Mouse (Mus musculus) CH12.LX (cell line): Measurements from ENCODE around the gene Lypd4. TPM values are rescaled to one million over a fixed set of nuclear protein-coding genes. Genes with fewer than 3 reads are reported as not detected.

Experiments used
- DNase-seq: peaks from one replicate; pipeline ENCODE4 v3.0.0-alpha.2; 2013; ENCODE audit errors: extremely low read depth
- H3K27ac ChIP-seq: 2 replicates; pipeline ENCODE4 v1.5.1; 2012; ENCODE audit warnings: low read depth, mild to moderate bottlenecking, control low read depth, moderate library complexity; ENCODE audit not compliant: insufficient read depth
- H3K27me3 ChIP-seq: replicated peaks from 2 replicates; pipeline ENCODE3; 2012; ENCODE audit warnings: inconsistent platforms
- H3K36me3 ChIP-seq, 2 experiments: replicated peaks in 1 of 2; 2 replicates each; pipeline versions ENCODE3 to v1.6.1; 2012; ENCODE audit warnings: inconsistent platforms in 1 of 2, low read length in 1 of 2, mild to moderate bottlenecking in 1 of 2, mixed read lengths in 1 of 2, moderate library complexity in 1 of 2; ENCODE audit not compliant: control insufficient read depth in 1 of 2, insufficient read depth in 1 of 2
- H3K4me1 ChIP-seq, 2 experiments: 2 replicates each; pipeline ENCODE4 v1.6.1; 2012; ENCODE audit warnings: inconsistent platforms in 1 of 2, moderate library complexity in 1 of 2; ENCODE audit not compliant: insufficient read depth in 2 of 2, control insufficient read depth in 1 of 2
- H3K4me2 ChIP-seq: 2 replicates; pipeline ENCODE4 v1.6.1; 2012; ENCODE audit warnings: low read depth, mild to moderate bottlenecking, control low read depth; ENCODE audit not compliant: poor library complexity, insufficient read depth, severe bottlenecking
- H3K4me3 ChIP-seq, 3 experiments: fragments of 150-350 bp in 1 of 3; sonication (generic) in 1 of 3; replicated peaks in 1 of 3; 2 replicates each; pipeline versions ENCODE3 to v1.5.1; 2011 to 2012; ENCODE audit warnings: low read depth in 2 of 3, low read length in 2 of 3, mild to moderate bottlenecking in 2 of 3, moderate library complexity in 2 of 3, control low read depth in 1 of 3, improper control_type of control experiment in 1 of 3, inconsistent platforms in 1 of 3, mixed read lengths in 1 of 3; ENCODE audit not compliant: poor library complexity in 1 of 3
- H3K79me2 ChIP-seq: replicated peaks from 2 replicates; pipeline ENCODE4 v1.6.1; 2012; ENCODE audit warnings: mild to moderate bottlenecking, moderate library complexity; ENCODE audit not compliant: control insufficient read depth, poor library complexity, insufficient read depth, severe bottlenecking; ENCODE audit errors: extremely low read depth
- H3K9ac ChIP-seq: 2 replicates; pipeline ENCODE4 v1.6.1; 2012; ENCODE audit warnings: low read depth, mild to moderate bottlenecking, control low read depth, moderate library complexity; ENCODE audit not compliant: insufficient read depth
- H3K9me3 ChIP-seq: replicated peaks from 2 replicates; pipeline ENCODE3; 2012; ENCODE audit warnings: low read length, inconsistent platforms, mixed read lengths
- BHLHE40 ChIP-seq: IDR thresholded peaks from 2 replicates; pipeline ENCODE4 v1.6.1; 2011; ENCODE audit warnings: mild to moderate bottlenecking, low read depth, low read length, improper control_type of control experiment
- CHD1 ChIP-seq: IDR thresholded peaks from 2 replicates; pipeline ENCODE4 v1.6.1; 2012; ENCODE audit warnings: low read depth, low read length, improper control_type of control experiment, inconsistent platforms
- CTCF ChIP-seq, 2 experiments: IDR thresholded peaks in 1 of 2; conservative IDR thresholded peaks in 1 of 2; 2 replicates each; pipeline ENCODE4 v1.5.1; 2011 to 2012; ENCODE audit warnings: low read depth in 2 of 2, low read length in 2 of 2, improper control_type of control experiment in 1 of 2, inconsistent platforms in 1 of 2, mild to moderate bottlenecking in 1 of 2, moderate library complexity in 1 of 2
- GABPA ChIP-seq: IDR thresholded peaks from 2 replicates; pipeline ENCODE4 v1.6.1; 2012; ENCODE audit warnings: low read depth, low read length, improper control_type of control experiment, inconsistent platforms; ENCODE audit not compliant: insufficient replicate concordance
- HCFC1 ChIP-seq: IDR thresholded peaks from 2 replicates; pipeline ENCODE4 v1.6.1; 2012; ENCODE audit warnings: low read depth, mild to moderate bottlenecking, inconsistent platforms, low read length, improper control_type of control experiment
- IRF4 ChIP-seq: IDR thresholded peaks from 2 replicates; pipeline ENCODE4 v1.6.1; 2014; ENCODE audit warnings: low read depth, mild to moderate bottlenecking, inconsistent platforms, low read length, improper control_type of control experiment
- JUND ChIP-seq: conservative IDR thresholded peaks from 2 replicates; pipeline ENCODE4 v1.6.1; 2011; ENCODE audit warnings: low read depth, low read length, improper control_type of control experiment
- MAFK ChIP-seq: IDR thresholded peaks from 2 replicates; pipeline ENCODE4 v1.6.1; 2011; ENCODE audit warnings: low read length, improper control_type of control experiment; ENCODE audit not compliant: insufficient replicate concordance
- MAX ChIP-seq: IDR thresholded peaks from 2 replicates; pipeline ENCODE4 v1.6.1; 2011; ENCODE audit warnings: low read length, improper control_type of control experiment
- MEF2A ChIP-seq: IDR thresholded peaks from 2 replicates; pipeline ENCODE4 v1.6.1; 2014; ENCODE audit warnings: low read depth, mild to moderate bottlenecking, inconsistent platforms, low read length, improper control_type of control experiment, borderline replicate concordance
- MXI1 ChIP-seq: IDR thresholded peaks from 2 replicates; pipeline ENCODE4 v1.6.1; 2011; ENCODE audit warnings: mild to moderate bottlenecking, low read depth, low read length, improper control_type of control experiment
- NRF1 ChIP-seq: IDR thresholded peaks from 2 replicates; pipeline ENCODE4 v1.6.1; 2014; ENCODE audit warnings: low read depth, mild to moderate bottlenecking, inconsistent platforms, low read length, improper control_type of control experiment, moderate library complexity
- PAX5 ChIP-seq: IDR thresholded peaks from 2 replicates; pipeline ENCODE4 v1.6.1; 2012; ENCODE audit warnings: low read length, inconsistent platforms, mixed read lengths
- POLR2A ChIP-seq: IDR thresholded peaks from 2 replicates; pipeline ENCODE4 v1.6.1; 2011; ENCODE audit warnings: low read depth, mild to moderate bottlenecking, improper control_type of control experiment, low read length
- POLR2AphosphoS2 ChIP-seq: IDR thresholded peaks from 2 replicates; pipeline ENCODE4 v1.6.1; 2011; ENCODE audit warnings: low read depth, low read length, improper control_type of control experiment
- RCOR1 ChIP-seq: conservative IDR thresholded peaks from 2 replicates; pipeline ENCODE4 v1.6.1; 2012; ENCODE audit warnings: low read depth, mild to moderate bottlenecking, inconsistent platforms, low read length, improper control_type of control experiment
- SIN3A ChIP-seq: IDR thresholded peaks from 2 replicates; pipeline ENCODE4 v1.6.1; 2012; ENCODE audit warnings: low read length, improper control_type of control experiment, inconsistent platforms
- TCF12 ChIP-seq: IDR thresholded peaks from 2 replicates; pipeline ENCODE4 v1.6.1; 2014; ENCODE audit warnings: low read depth, mild to moderate bottlenecking, inconsistent platforms, low read length, improper control_type of control experiment
- UBTF ChIP-seq: IDR thresholded peaks from 2 replicates; pipeline ENCODE4 v1.6.1; 2012; ENCODE audit warnings: low read depth, mild to moderate bottlenecking, inconsistent platforms, low read length, improper control_type of control experiment, moderate library complexity
- USF2 ChIP-seq: conservative IDR thresholded peaks from 2 replicates; pipeline ENCODE4 v1.6.1; 2011; ENCODE audit warnings: low read depth, low read length, improper control_type of control experiment
- ZMIZ1 ChIP-seq: IDR thresholded peaks from 2 replicates; pipeline ENCODE4 v1.6.1; 2012; ENCODE audit warnings: low read depth, mild to moderate bottlenecking, inconsistent platforms, low read length, improper control_type of control experiment
- dilution Hi-C: fragments of 300-500 bp; cut with MboI; formaldehyde crosslinking; loops from 2 replicates; pipeline ENCODE4 v1.14.3; 2020; ENCODE audit warnings: low sequenced_read_pairs; ENCODE audit not compliant: extremely low pct_unique_long_range_greater_than_20kb, extremely low pct_ligation_motif_present
- in situ Hi-C: fragments of 300-500 bp; cut with MboI; formaldehyde crosslinking; loops from 3 replicates; pipeline ENCODE4 v1.14.3; 2019; ENCODE audit warnings: low sequenced_read_pairs, low pct_ligation_motif_present, low pct_unique_long_range_greater_than_20kb, mixed read lengths
- polyA plus RNA-seq: library from polyadenylated mRNA; unstranded; fragments of >175 nt; gene quantifications from 2 replicates; pipeline ENCODE4 v1.2.1, GENCODE M21; 2012; ENCODE audit warnings: low read depth; ENCODE audit not compliant: insufficient read length
- total RNA-seq, 2 experiments: library from RNA; depleted of rRNA; stranded (reverse); fragments of 300-350 nt in 1 of 2; fragments of >200 nt in 1 of 2; gene quantifications; 2 replicates each; pipeline ENCODE4 v1.2.3; 2012 to 2014

Gene Lypd4
- total and polyA plus RNA-seq, 3 experiments, result not detected

GRCm38 (mm10) chr7:24856460-24857120, 13.2 kb downstream of the Lypd4 start:
- dilution Hi-C loops (no loop called here), in situ Hi-C loops (loop anchor here (10.0 kb wide), 1 partner anchor 48 kb away; the partner anchor contains the start of gene Arhgef1)
- Histone ChIP-seq H3K4me2 (no peak overlapping the region), H3K9me3 (peaks cover 2% of the 10 kb centered on the region), H3K27me3 (peaks cover 17% of the 10 kb centered on the region), H3K36me3 (no peaks in the 10 kb centered on the region), H3K9ac (no peak overlapping the region), H3K27ac (no peak overlapping the region), H3K79me2 (no peaks in the 10 kb centered on the region), H3K4me1 (peaks cover 6 to 27% of the 10 kb centered on the region in 2 experiments; a peak in 3 of 4 replicates), H3K4me3 (no peak overlapping the region)
- no peak for DNase-seq
- TF ChIP-seq MAFK (no peak), PAX5 (no peak), IRF4 (no peak), USF2 (no peak), JUND (no peak), SIN3A (no peak), BHLHE40 (no peak), NRF1 (no peak), UBTF (no peak), ZMIZ1 (no peak), CHD1 (no peak), CTCF (conservative IDR thresholded peaks at IDR 0.05 in 1 of 2, IDR thresholded peaks at IDR 0.05 in 1 of 2; ENCODE audit: low read depth in 2 of 2, low read length in 2 of 2) (no peak), HCFC1 (no peak), MXI1 (no peak), POLR2A (no peak), RCOR1 (no peak), MEF2A (no peak), MAX (no peak), TCF12 (no peak), POLR2AphosphoS2 (no peak)

GRCm38 (mm10) chr7:24853695-24854094, 16.0 kb downstream of the Lypd4 start:
- DNase-seq, result peak; percentile 50
- H3K9ac ChIP-seq, result no peak overlapping the region
- H3K4me2 ChIP-seq, result 0 out of 2 replicates have a peak overlapping the region, but pooled peaks have one; percentile 14
- H3K79me2 ChIP-seq, result no peaks in the 10 kb centered on the region
- no peaks in the 10 kb centered on the region for H3K9me3 ChIP-seq
- TF ChIP-seq BHLHE40 (no peak), GABPA (no peak), POLR2A (peak; percentile 32; the same call in 1 of the 2 replicates)
- in situ Hi-C loops (loop anchor here (10.0 kb wide), 1 partner anchor 51 kb away; the partner anchor contains the start of gene Arhgef1), dilution Hi-C loops (no loop called here)
- peaks cover 12 to 36% of the 10 kb centered on the region in 2 experiments; a peak in 3 of 4 replicates for H3K4me1 ChIP-seq
- peak overlapping the region; percentile 6 to 64 (median 16) for H3K4me3 ChIP-seq
- H3K27ac ChIP-seq, result peak overlapping the region; percentile 23; the same call in 1 of the 2 replicates
- no peaks in the 10 kb centered on the region for H3K36me3 ChIP-seq
- no peaks in the 10 kb centered on the region for H3K27me3 ChIP-seq
